Mouse (Mus musculus): ENCODE results near the gene Pdha2. TPM values are rescaled to one million over a fixed set of nuclear protein-coding genes. Genes with fewer than 3 reads are reported as not detected.

Pdha2 gene
- total RNA-seq (2014; rRNA removed), result not detected in 2 replicates
- polyA plus RNA-seq (2012; rRNA removed), result not detected in 2 replicates

DNA sequence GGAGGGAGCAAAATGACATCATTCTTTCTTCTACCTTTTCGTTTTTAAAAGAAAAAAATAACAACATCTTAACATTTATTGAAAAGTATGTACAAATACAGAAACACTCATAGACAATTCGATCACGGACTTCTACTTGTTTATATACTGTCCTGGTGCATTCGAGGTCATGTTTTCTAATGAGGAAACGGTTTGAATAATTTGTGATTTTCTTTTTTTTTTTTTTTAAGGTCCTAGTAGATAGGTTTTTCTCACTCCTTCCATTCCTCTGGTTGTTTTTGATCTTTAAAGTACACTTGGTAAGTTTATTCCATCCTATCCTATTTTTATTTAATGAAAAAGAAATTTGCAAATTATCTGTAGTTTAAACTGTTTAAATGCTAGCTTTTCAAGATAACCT, at the start of gene Pdha2:
Pdha2 (minus strand) TSS at position 101 of the 400 bp plus-strand sequence.
- no peak for DNase-seq (ENCODE audit: extremely low read depth, low read depth, low spot score)
- Histone ChIP-seq H3K4me1 (ENCODE audit: control insufficient read depth, insufficient read depth, low read length) (no peaks in the 10 kb centered on the region), H3K27ac (replicated peaks; ENCODE audit: insufficient read depth, low read depth, low read length) (no peak within 1 kb of the TSS), H3K4me3 (ENCODE audit: insufficient read depth, low read depth, low read length) (no peak within 1 kb of the TSS), H3K9ac (ENCODE audit: low read depth, low read length) (no peak within 1 kb of the TSS), H3K27me3 (ENCODE audit: control insufficient read depth, insufficient read depth, low read length) (no peaks in the 10 kb centered on the region), H3K79me2 (ENCODE audit: control insufficient read depth, insufficient read depth, low read length) (no peaks in the 10 kb centered on the region), H3K36me3 (ENCODE audit: control insufficient read depth, insufficient read depth, low read length) (no peaks in the 10 kb centered on the region)
- 77% methylated on average over 5 of the region's 5 CpGs for WGBS
- TF ChIP-seq POLR2A (IDR thresholded peaks at IDR 0.05; ENCODE audit: extremely low read depth, insufficient read depth, low read length) (no peak), CTCF (IDR thresholded peaks at IDR 0.05; ENCODE audit: low read depth, low read length) (no peak)

DNA sequence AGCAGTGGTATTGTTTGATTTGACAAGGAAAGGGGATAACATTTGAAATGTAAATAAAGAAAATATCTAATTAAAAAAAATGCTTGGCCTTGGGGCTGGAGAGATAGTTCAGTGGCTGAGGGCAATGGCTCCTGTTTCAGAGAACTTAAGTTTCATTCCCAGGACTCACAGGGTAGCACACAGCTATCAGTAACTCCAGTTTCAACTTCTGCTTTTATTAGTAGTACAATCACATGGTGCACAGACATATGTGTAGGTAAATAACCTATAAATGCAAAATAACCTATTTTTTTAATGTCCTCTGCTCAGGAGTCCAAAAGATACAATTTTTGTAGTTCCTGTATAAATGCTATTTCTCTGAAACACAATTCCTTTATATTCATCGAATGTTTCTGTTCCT, 48.4 kb upstream of the Pdha2 start:
- DNase-seq (ENCODE audit: extremely low read depth, low read depth, low spot score), result no peak
- H3K79me2 ChIP-seq (ENCODE audit: control insufficient read depth, insufficient read depth, low read length), result no peaks in the 10 kb centered on the region
- H3K36me3 ChIP-seq (ENCODE audit: control insufficient read depth, insufficient read depth, low read length), result no peaks in the 10 kb centered on the region
- TF ChIP-seq POLR2A (IDR thresholded peaks at IDR 0.05; ENCODE audit: extremely low read depth, insufficient read depth, low read length) (no peak), CTCF (IDR thresholded peaks at IDR 0.05; ENCODE audit: low read depth, low read length) (no peak)
- H3K27me3 ChIP-seq (ENCODE audit: control insufficient read depth, insufficient read depth, low read length), result no peaks in the 10 kb centered on the region
- WGBS, result 85% methylated on average over 1 of the region's 1 CpGs
- no peak overlapping the region for H3K27ac ChIP-seq (replicated peaks; ENCODE audit: insufficient read depth, low read depth, low read length)
- H3K4me1 ChIP-seq (ENCODE audit: control insufficient read depth, insufficient read depth, low read length), result no peaks in the 10 kb centered on the region
- H3K4me3 ChIP-seq (ENCODE audit: insufficient read depth, low read depth, low read length), result no peak overlapping the region
- no peak overlapping the region for H3K9ac ChIP-seq (ENCODE audit: low read depth, low read length)

DNA sequence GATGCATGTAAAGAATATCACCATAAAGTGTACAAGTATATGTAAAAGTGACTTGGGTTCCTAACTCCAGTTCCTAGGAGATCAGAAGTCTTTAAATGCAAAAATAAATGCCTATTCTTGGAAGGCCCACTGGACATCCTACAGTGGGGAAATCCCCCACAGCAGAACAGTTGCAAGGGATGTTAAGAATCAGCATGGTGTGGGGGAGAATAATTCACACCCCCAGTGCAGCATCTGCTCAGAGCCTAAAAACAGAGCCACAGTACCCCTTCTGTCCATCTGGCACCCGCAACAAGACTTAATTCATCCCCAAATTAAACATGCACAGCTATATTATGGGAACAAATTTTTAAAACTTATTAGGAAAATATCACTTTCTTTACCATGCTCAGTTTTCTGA, 39.3 kb upstream of the Pdha2 start:
- Histone ChIP-seq H3K4me3 (ENCODE audit: insufficient read depth, low read depth, low read length) (no peak overlapping the region), H3K36me3 (ENCODE audit: control insufficient read depth, insufficient read depth, low read length) (no peaks in the 10 kb centered on the region), H3K9ac (ENCODE audit: low read depth, low read length) (no peak overlapping the region), H3K27me3 (ENCODE audit: control insufficient read depth, insufficient read depth, low read length) (no peaks in the 10 kb centered on the region), H3K4me1 (ENCODE audit: control insufficient read depth, insufficient read depth, low read length) (no peaks in the 10 kb centered on the region), H3K79me2 (ENCODE audit: control insufficient read depth, insufficient read depth, low read length) (no peaks in the 10 kb centered on the region), H3K27ac (replicated peaks; ENCODE audit: insufficient read depth, low read depth, low read length) (no peak overlapping the region)
- WGBS, result 80% methylated on average over 1 of the region's 1 CpGs
- TF ChIP-seq POLR2A (IDR thresholded peaks at IDR 0.05; ENCODE audit: extremely low read depth, insufficient read depth, low read length), result no peak
- TF ChIP-seq CTCF (IDR thresholded peaks at IDR 0.05; ENCODE audit: low read depth, low read length), result no peak
- DNase-seq (ENCODE audit: extremely low read depth, low read depth, low spot score), result no peak

DNA sequence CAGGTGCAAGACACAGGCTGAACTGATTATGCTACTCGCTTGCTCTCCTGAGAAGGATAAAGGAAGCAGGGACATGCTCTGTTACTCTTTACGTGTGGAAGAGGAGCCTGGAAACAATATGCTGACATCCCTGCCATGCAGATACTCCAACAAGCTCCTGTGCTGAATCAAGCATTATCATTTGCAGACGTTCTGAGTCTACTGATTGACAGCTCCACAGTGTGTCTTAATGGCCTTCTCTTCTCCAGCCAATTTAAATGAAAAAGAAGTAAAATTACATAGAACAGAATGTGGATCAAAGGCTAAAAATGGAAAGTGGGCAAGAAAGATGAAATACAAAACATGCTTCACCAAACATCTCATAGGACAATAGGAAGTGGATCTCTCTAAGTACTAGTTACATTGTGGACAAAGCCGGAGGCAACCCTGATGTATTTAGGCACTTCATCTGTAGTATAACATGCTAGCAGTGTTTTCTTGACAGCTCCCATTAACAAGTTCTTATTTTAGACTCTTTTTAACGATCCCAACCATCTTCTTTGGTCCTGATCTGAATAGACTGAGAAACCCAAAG, 32.7 kb upstream of the Pdha2 start:
- DNase-seq (ENCODE audit: extremely low read depth, low read depth, low spot score), result no peak
- Histone ChIP-seq H3K4me1 (ENCODE audit: control insufficient read depth, insufficient read depth, low read length) (no peaks in the 10 kb centered on the region), H3K4me3 (ENCODE audit: insufficient read depth, low read depth, low read length) (no peak overlapping the region), H3K27ac (replicated peaks; ENCODE audit: insufficient read depth, low read depth, low read length) (no peak overlapping the region), H3K79me2 (ENCODE audit: control insufficient read depth, insufficient read depth, low read length) (no peaks in the 10 kb centered on the region), H3K9ac (ENCODE audit: low read depth, low read length) (no peak overlapping the region), H3K36me3 (ENCODE audit: control insufficient read depth, insufficient read depth, low read length) (no peaks in the 10 kb centered on the region), H3K27me3 (ENCODE audit: control insufficient read depth, insufficient read depth, low read length) (no peaks in the 10 kb centered on the region)
- no peak for TF ChIP-seq POLR2A (IDR thresholded peaks at IDR 0.05; ENCODE audit: extremely low read depth, insufficient read depth, low read length)
- TF ChIP-seq CTCF (IDR thresholded peaks at IDR 0.05; ENCODE audit: low read depth, low read length), result no peak
- 64% methylated on average over 5 of the region's 5 CpGs for WGBS

DNA sequence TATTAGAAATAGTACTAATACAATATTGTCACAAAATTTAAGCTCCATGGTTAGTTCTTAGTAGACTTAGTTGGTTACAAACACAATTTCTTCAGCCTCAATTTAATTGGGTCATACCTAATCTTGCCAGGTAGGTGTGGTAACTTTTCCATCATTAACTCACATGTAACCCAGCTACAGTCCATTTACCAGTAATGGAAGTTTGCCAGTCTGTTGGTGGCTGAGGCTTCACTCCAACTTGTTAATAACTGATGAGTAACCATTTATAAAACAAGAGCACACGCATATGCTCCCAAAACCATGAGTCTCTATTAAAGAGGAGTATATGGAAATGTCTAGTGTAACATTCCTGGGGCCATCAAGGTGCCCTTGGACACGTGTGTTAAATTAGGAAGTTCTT, 25.9 kb upstream of the Pdha2 start:
- WGBS, result 48% methylated on average over 2 of the region's 2 CpGs
- Histone ChIP-seq H3K27me3 (ENCODE audit: control insufficient read depth, insufficient read depth, low read length) (no peaks in the 10 kb centered on the region), H3K9ac (ENCODE audit: low read depth, low read length) (no peak overlapping the region), H3K4me3 (ENCODE audit: insufficient read depth, low read depth, low read length) (no peak overlapping the region), H3K36me3 (ENCODE audit: control insufficient read depth, insufficient read depth, low read length) (no peaks in the 10 kb centered on the region), H3K4me1 (ENCODE audit: control insufficient read depth, insufficient read depth, low read length) (no peaks in the 10 kb centered on the region), H3K27ac (replicated peaks; ENCODE audit: insufficient read depth, low read depth, low read length) (no peak overlapping the region), H3K79me2 (ENCODE audit: control insufficient read depth, insufficient read depth, low read length) (no peaks in the 10 kb centered on the region)
- no peak for DNase-seq (ENCODE audit: extremely low read depth, low read depth, low spot score)
- TF ChIP-seq CTCF (IDR thresholded peaks at IDR 0.05; ENCODE audit: low read depth, low read length) (no peak), POLR2A (IDR thresholded peaks at IDR 0.05; ENCODE audit: extremely low read depth, insufficient read depth, low read length) (no peak)

DNA sequence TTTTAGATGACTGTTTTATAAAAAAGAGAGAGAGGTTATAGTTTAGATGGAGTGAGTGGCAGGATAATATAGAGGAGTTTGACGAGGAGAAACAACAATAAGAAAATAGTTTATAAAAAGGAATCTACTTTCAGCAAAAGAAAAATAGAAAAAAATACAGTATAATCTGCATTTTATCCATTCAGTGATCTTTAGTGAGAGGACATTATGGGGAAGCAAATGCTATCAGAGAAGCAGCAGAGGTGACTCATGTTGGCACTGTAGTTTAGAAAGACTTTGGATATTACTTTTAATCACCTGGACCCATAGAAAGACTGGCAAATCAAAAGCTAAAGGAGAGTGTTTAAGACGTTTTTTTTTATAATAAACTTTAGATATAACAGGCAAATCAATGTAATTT, 17.0 kb upstream of the Pdha2 start:
- TF ChIP-seq CTCF (IDR thresholded peaks at IDR 0.05; ENCODE audit: low read depth, low read length) (no peak), POLR2A (IDR thresholded peaks at IDR 0.05; ENCODE audit: extremely low read depth, insufficient read depth, low read length) (no peak)
- no peak for DNase-seq (ENCODE audit: extremely low read depth, low read depth, low spot score)
- no peaks in the 10 kb centered on the region for H3K27me3 ChIP-seq (ENCODE audit: control insufficient read depth, insufficient read depth, low read length)
- no peaks in the 10 kb centered on the region for H3K79me2 ChIP-seq (ENCODE audit: control insufficient read depth, insufficient read depth, low read length)
- no peaks in the 10 kb centered on the region for H3K4me1 ChIP-seq (ENCODE audit: control insufficient read depth, insufficient read depth, low read length)
- H3K27ac ChIP-seq (replicated peaks; ENCODE audit: insufficient read depth, low read depth, low read length), result no peak overlapping the region
- H3K36me3 ChIP-seq (ENCODE audit: control insufficient read depth, insufficient read depth, low read length), result no peaks in the 10 kb centered on the region
- H3K4me3 ChIP-seq (ENCODE audit: insufficient read depth, low read depth, low read length), result no peak overlapping the region
- H3K9ac ChIP-seq (ENCODE audit: low read depth, low read length), result no peak overlapping the region
- WGBS, result 42% methylated on average over 2 of the region's 2 CpGs
